Mouse (Mus musculus) T-helper 17 cell (primary cell): ENCODE measurements at regions not wholly inside any gene's neighbourhood (a gene's known extent, or its start where the extent isn't known, plus 50 kb on each side); places are given as distances from the start of the nearest gene placed in this dataset.

Experiments
- in situ Hi-C, 2 experiments: fragments of 300-600 bp; cut with MboI, MseI; formaldehyde crosslinking; loops; 1 replicate in 1 of 2; 2 replicates in 1 of 2; pipeline ENCODE4 v1.15.1; 2025; ENCODE audit warnings: high pct_unique_total_duplicates in 2 of 2

DNA sequence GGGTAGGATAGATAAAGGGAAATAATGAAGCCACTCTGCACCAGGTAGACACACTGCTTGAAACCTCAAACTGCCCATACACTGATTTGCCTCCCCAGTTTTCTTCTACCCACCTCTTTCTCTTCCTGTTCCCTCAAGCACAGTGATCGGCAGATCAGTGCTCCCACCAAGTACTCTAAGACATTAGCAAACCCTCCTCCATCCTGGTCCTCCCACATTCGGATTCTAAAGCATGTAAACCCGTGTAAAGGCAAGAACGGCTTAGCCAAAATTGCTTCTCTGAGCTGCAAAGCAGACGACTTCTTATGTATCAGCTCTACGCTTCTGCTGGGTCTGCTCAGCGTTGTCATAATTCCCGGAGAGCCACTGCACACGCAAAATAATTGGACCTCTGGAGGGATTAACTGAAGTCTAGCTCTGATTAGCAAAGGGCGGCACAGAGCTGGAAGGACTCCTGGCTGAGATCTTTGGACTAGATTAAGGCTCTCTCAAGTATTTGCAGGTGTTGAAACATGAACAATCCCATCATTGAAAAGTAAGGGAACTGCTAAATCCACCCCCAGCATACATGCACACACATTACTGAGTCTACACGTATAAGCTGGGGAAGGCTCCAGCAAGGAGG is 67.2 kb downstream of the Mtx3 start:
- in situ Hi-C loops, result no loop called here

DNA sequence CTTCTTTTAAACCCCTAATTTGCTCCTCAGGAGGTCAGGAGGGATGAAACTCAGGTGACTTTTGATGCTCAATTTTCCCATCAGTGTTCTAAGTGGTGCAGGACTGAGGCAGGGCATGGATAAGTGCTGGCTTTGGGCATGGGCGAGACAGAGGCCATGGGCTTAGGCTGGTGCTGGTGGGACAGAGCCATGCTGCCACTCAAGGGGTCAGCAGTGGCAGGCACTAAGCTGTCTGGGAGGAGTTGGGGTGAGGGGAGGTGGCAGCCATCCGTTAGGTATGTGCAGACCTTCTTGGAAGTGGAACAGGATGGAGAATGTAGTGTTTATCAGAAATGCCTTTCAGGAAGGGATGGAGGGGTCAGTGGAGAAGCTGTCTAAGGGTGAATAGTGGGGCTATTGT is 68.1 kb downstream of the Mtx3 start:
- in situ Hi-C loops, result no loop called here

GRCm38 (mm10) chr13:92914631-92915030 is 70.1 kb downstream of the Mtx3 start:
- in situ Hi-C loops, result no loop called here

DNA sequence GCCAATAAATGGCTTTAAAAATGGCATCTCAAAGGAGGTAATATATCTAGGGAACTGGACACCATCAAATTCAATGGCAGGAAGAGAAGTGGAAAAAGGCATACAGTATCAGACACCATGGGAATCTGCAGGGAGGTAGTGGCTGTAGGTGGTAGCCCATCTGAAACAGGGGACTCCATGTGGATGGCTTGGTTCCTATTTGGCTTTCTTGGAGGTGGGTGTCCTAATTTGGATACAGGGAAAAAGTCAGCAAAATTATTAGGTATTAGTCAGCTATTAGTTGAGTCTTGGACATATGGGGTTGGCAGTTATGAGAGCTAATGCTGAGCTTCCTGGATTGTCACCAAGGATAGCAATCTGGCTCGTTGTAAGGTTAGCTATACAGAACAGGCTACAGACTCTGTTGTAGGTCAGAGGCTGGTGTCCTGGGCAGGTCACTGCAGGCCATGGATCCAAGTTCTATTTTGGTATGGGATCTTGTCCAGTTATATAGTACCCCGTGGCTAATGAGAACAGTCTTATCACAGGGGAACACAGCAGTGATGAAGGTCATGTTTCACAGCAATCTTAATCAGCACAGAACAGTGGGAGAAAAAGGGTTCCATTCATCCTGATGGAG is 70.8 kb downstream of the Mtx3 start:
- in situ Hi-C loops, result no loop called here

- in situ Hi-C loops, result no loop called here
Observed at GRCm38 (mm10) chr13:92915948-92916710, 71.6 kb downstream of the Mtx3 start.

GRCm38 (mm10) chr13:92919882-92920281 is 75.3 kb downstream of the Mtx3 start:
- in situ Hi-C loops, result no loop called here

DNA sequence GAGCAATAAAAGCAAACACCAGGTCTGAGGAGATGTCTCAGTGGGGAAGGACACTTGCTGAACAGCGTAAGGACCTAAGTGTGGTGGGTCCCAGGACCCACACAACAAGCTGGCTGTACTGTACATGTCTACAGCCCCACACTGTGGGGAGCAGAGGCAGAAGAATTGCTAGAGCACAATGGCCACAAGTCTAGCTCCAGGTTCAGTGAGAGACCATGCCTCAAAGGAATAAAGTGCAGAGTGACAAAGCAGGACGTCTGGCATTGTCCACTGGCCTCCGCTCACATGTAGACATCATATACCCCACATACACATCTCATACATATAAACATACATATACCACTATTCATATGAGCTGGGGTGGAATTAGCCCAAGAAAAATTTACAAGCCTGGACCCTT is 77.4 kb downstream of the Mtx3 start:
- in situ Hi-C loops, result no loop called here

- in situ Hi-C loops, result no loop called here
Observed at GRCm38 (mm10) chr13:92923496-92923895, 78.9 kb downstream of the Mtx3 start.

GRCm38 (mm10) chr13:92924021-92924420 is 79.5 kb downstream of the Mtx3 start:
- in situ Hi-C loops, result no loop called here

- in situ Hi-C loops, result no loop called here
Observed at GRCm38 (mm10) chr13:92925196-92925595, 80.6 kb downstream of the Mtx3 start.

DNA sequence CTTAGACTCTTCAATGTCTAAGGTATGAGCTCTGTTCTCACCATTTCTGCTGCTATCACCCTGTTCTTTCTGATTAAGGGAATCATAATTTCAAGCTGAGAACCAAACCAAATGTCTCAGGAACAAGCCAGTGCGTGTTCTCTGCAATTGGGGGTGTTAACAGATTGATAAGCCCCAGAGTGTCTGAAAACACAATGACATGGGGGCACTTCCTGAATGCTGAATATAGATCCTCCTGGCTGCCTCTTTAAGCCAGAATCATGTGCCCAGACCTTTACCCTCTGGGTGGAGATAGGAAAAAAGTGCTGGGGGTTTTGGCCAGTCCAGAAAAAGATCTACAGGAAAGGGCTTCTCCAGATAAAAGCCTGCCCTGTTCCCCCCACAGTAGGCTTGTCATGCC is 84.0 kb downstream of the Mtx3 start:
- in situ Hi-C loops, result no loop called here

- in situ Hi-C loops, result no loop called here
Observed at GRCm38 (mm10) chr13:92931696-92932095, 87.1 kb downstream of the Mtx3 start.

DNA sequence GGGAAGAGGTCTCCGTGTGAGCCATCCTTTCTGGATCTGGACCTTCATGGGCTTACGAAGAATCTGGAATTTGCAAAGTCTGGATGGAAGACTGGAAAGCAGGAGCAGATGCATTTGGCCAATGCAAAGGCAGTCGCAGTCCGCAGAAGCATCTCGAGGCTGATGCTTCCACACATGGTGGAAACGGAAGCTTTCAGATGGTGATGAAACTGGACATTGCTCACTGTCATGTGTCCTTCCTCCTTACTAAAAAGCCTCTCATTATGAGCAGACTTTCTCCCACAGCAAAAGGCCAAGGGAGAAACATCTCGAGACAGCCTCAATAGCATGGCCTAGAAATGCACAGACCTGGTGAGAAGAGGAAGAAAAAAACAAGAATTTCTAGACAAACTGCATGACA is 94.5 kb downstream of the Mtx3 start:
- in situ Hi-C loops, result no loop called here

DNA sequence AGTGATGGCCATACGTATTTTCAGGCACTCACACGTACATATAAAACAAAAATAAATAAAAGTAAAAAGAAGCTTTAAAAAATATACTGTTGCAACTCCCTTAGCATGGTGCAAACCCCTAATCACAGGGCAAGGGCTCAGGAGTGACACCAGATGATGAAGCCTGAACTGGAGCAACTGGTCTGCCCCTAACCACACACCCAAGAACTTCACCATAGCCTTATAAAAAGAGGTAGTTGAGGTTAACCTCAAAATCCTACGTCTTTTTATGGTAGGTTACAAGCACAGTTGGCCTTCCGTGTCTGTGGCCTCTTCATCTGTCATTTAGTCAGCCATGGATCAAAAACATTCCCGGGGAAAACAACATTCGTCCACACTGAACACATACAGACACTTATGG is 96.0 kb downstream of the Mtx3 start:
- in situ Hi-C loops, result no loop called here

GRCm38 (mm10) chr13:92948560-92948959 is 104.0 kb downstream of the Mtx3 start:
- in situ Hi-C loops, result no loop called here

DNA sequence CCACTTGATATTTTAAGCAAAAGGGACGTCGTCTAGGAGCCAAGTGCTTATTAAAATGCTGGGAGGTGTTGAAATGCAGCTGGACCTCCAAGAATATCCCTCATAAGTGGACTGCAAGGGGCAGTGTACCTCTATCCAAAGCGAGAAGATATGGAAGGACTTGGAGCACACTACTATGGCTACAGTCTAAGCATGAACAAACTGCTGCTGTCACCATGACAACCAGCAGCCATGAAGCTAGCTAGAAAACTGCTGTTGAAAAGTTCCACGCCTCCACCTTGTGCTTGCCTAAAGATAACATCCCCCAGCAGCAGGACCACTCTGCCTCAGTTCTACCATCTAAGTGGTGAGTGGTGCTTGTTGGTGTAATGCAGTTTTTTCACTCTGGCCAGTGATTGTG is 115.5 kb downstream of the Mtx3 start:
- in situ Hi-C loops, result loop anchor here in 1 of 2 experiments (5.0 to 25.0 kb wide), 2 partner anchors 78 to 373 kb away; partner anchors contain the start of gene Spz1

DNA sequence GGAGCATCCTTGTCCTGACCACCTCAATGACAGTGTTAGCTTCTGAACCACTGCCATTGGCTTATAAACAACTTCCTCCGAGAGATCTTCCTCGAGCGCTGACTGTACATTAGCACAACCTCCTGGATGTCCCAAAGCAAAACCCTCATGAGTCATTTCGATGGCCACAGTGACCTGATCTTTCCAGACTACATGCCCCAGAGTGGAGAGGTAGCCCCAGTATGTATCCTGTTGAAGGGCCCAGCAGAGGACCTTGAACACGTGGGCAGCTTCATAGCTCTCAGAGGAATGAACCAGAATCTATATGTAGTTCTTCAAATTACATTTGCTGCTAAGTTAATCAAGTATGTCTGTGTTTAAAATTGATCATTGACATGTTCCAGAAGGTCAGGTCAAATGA is 118.1 kb downstream of the Mtx3 start:
- in situ Hi-C loops, result loop anchor here in 1 of 2 experiments (5.0 to 25.0 kb wide), 2 partner anchors 80 to 375 kb away; partner anchors contain the start of gene Spz1

GRCm38 (mm10) chr13:92963351-92963895 is 118.9 kb downstream of the Mtx3 start:
- in situ Hi-C loops, result loop anchor here in 1 of 2 experiments (5.0 to 25.0 kb wide), 2 partner anchors 81 to 376 kb away; partner anchors contain the start of gene Spz1

GRCm38 (mm10) chr13:92964213-92964743 is 119.7 kb downstream of the Mtx3 start:
- in situ Hi-C loops, result loop anchor here in 1 of 2 experiments (5.0 to 25.0 kb wide), 2 partner anchors 82 to 377 kb away; partner anchors contain the start of gene Spz1

DNA sequence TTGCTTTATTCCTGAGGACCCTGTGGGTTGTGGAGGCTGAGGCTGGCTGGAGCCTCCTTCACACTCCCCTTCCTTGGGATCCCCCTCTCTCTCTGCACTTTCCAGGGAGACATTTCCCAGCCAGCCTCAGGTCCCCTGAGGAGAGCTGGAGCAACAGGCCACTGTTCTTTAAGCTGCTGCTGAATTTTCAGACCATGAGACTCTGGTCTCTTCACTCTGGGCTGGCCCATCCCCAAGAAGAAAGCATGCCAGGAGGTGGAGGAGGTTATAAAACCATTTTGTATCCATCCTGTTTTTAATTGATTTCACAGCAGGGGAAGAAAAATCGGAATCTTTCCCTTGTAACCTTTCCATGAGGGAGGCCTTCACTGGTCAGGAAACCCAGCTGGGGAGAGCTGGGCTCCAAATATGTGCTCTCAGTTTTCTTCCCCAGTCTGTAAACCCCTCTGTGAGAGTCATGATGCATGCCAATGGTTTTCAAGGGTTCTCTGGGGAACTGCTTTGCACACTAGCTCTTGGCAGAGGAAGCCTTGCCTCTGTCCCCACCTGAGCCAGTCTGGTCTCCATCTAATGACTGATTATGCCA is 122.6 kb downstream of the Mtx3 start:
- in situ Hi-C loops, result loop anchor here in 1 of 2 experiments (25.0 kb wide), 1 partner anchor 380 kb away; the partner anchor contains the start of gene Spz1

- in situ Hi-C loops, result loop anchor here in 1 of 2 experiments (25.0 kb wide), 1 partner anchor 382 kb away; the partner anchor contains the start of gene Spz1
Observed at GRCm38 (mm10) chr13:92969579-92969978, 125.0 kb downstream of the Mtx3 start.
